In genomic region chr13:32311476-32311875, GRCm38 (mm10) we compare ENCODE assay signal across 13 mouse cellular contexts.
A peak's percentile ranks its signal among the peaks of the same experiment; 100 is the strongest.
DNase-seq lines count a peak whose midpoint lies in the region.
"Had no signal": no experiment of that assay in that cellular context is flagged by ENCODE, and none has a peak within 500 bp of the region (broad histone marks: within the 10 kb centered on the region; RNA-seq: fewer than 3 reads in every experiment).

No protein-coding gene starts in this region.

- peak; percentile 14 for DNase-seq in urinary bladder, postnatal 14 days (ENCODE audit: low spot score)
- DNase-seq in urinary bladder, postnatal 36 days (ENCODE audit: low spot score in 2 of 2): no peak
- DNase-seq in fat pad, adult 2 months (ENCODE audit: extremely low read depth, low read depth, low spot score): peak; percentile 80
- no peak for DNase-seq in right cerebral cortex, postnatal 10 days (ENCODE audit: low spot score in 2 of 2)
- no peak for DNase-seq in thymus, adult 18-20 months
- DNase-seq: adrenal gland, adult 8-10 months; adrenal gland, postnatal 14 days; adrenal gland, postnatal 36 days; cerebellum, adult 11-12 months; cerebellum, adult 2 months; cerebellum, adult 9-10 months; cerebellum, postnatal 10 days; cerebellum, postnatal 25 days had no signal

Comparison
In these comparisons a context has a peak if more than half of its experiments do, and no peak if none do; other contexts are left out.
1. DNase-seq: peak in urinary bladder, postnatal 14 days (single experiment) and fat pad, adult 2 months (single experiment); none in urinary bladder, postnatal 36 days (0 of 2), right cerebral cortex, postnatal 10 days (0 of 2) and thymus, adult 18-20 months (0 of 2).